Mouse (Mus musculus) lung, postnatal 0 days (tissue): ENCODE measurements at regions not wholly inside any gene's neighbourhood (a gene's known extent, or its start where the extent isn't known, plus 50 kb on each side); places are given as distances from the start of the nearest gene placed in this dataset.

Source experiments
- CTCF ChIP-seq: IDR thresholded peaks from 2 replicates; pipeline ENCODE4 v1.5.1; 2016; ENCODE audit warnings: antibody characterized with exemption, mild to moderate bottlenecking
- EP300 ChIP-seq: IDR thresholded peaks from 2 replicates; pipeline ENCODE4 v1.6.1; 2016; ENCODE audit warnings: antibody characterized with exemption, mild to moderate bottlenecking, control low read depth

DNA sequence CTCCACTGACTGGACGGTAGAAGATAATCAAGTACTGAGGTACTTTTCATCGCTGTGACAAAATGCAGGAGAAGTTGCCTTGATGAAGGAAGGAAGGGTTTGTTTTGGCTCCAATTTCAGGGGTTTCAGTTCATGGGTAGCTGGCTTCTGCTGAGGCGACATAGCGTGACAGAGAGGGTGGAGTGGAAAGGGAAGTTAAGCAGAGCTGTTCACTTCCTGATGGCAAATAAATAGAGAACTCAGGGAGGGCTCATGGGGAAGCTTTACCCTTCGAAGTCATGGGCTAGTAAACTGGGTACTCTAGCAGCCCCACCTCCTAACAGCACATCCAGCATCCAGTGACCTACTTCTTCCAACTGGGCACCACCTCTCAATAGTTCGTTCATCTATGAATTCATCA, 61.2 kb upstream of the Rnf138rt1 start:
- TF ChIP-seq CTCF (no peak), EP300 (no peak)
